Mouse (Mus musculus): Measurements from ENCODE around the gene Vmn1r172. TPM values are rescaled to one million over a fixed set of nuclear protein-coding genes. Genes with fewer than 3 reads are reported as not detected.
"Not testable (repeated sequence)": the region's sequence is repeated elsewhere in the genome, so short reads cannot be mapped to it uniquely, and the experiment has no call there.

The Vmn1r172 gene
- polyA plus RNA-seq (2014; fragmentation: Nextera tagmentation; extraction: Ambion mirVana): not detected in 2 replicates

GRCm38 (mm10) chr7:23658016-23658415 is at the start of gene Vmn1r172:
Gene Vmn1r172 (plus strand): TSS chr7:23658316.
- no peak within 1 kb of the TSS for H3K9ac ChIP-seq (ENCODE audit: low read length)
- H3K4me3 ChIP-seq (ENCODE audit: low read depth, low read length): no peak within 1 kb of the TSS
- 65% methylated on average over 2 of the region's 2 CpGs for WGBS
- DNase-seq (ENCODE audit: low spot score): no peak
- no peak within 1 kb of the TSS for H3K27ac ChIP-seq (replicated peaks; ENCODE audit: low read depth, low read length)
- no peaks in the 10 kb centered on the region for H3K36me3 ChIP-seq (ENCODE audit: control insufficient read depth, insufficient read depth, low read length)
- no peak within 1 kb of the TSS for H3K4me2 ChIP-seq (ENCODE audit: low read depth, severe bottlenecking)
- ATAC-seq (ENCODE audit: insufficient number of reproducible peaks, low FRiP score, low TSS enrichment, low read depth): no peak
- no peaks in the 10 kb centered on the region for H3K27me3 ChIP-seq (ENCODE audit: control insufficient read depth, insufficient read depth, low read length)
- H3K4me1 ChIP-seq (ENCODE audit: control insufficient read depth, insufficient read depth, low read length): no peaks in the 10 kb centered on the region
- H3K9me3 ChIP-seq (ENCODE audit: control insufficient read depth, low read length): no peaks in the 10 kb centered on the region; the same call in 1 of the 2 replicates

- Histone ChIP-seq H3K27ac (replicated peaks; ENCODE audit: low read depth, low read length) (no peak within 1 kb of the TSS), H3K4me2 (ENCODE audit: low read depth, severe bottlenecking) (no peak within 1 kb of the TSS), H3K27me3 (ENCODE audit: control insufficient read depth, insufficient read depth, low read length) (no peaks in the 10 kb centered on the region), H3K36me3 (ENCODE audit: control insufficient read depth, insufficient read depth, low read length) (no peaks in the 10 kb centered on the region), H3K4me1 (ENCODE audit: control insufficient read depth, insufficient read depth, low read length) (no peaks in the 10 kb centered on the region), H3K9me3 (ENCODE audit: control insufficient read depth, low read length) (no peaks in the 10 kb centered on the region; the same call in 1 of the 2 replicates), H3K4me3 (ENCODE audit: low read depth, low read length) (no peak within 1 kb of the TSS), H3K9ac (ENCODE audit: low read length) (no peak within 1 kb of the TSS)
- DNase-seq (ENCODE audit: low spot score) (no peak), ATAC-seq (ENCODE audit: insufficient number of reproducible peaks, low FRiP score, low TSS enrichment, low read depth) (no peak)
Measured at GRCm38 (mm10) chr7:23630422-23630821, 27.7 kb upstream of the Vmn1r172 start, which contains the start of gene Vmn1r171. Gene Vmn1r171 (plus strand): TSS chr7:23630722.

- 77% methylated on average over 1 of the region's 1 CpGs for WGBS
- H3K9ac ChIP-seq (ENCODE audit: low read length); H3K4me1 ChIP-seq (ENCODE audit: control insufficient read depth, insufficient read depth, low read length); H3K36me3 ChIP-seq (ENCODE audit: control insufficient read depth, insufficient read depth, low read length); H3K9me3 ChIP-seq (ENCODE audit: control insufficient read depth, low read length); H3K27me3 ChIP-seq (ENCODE audit: control insufficient read depth, insufficient read depth, low read length); ATAC-seq (ENCODE audit: insufficient number of reproducible peaks, low FRiP score, low TSS enrichment, low read depth); H3K4me3 ChIP-seq (ENCODE audit: low read depth, low read length); H3K4me2 ChIP-seq (ENCODE audit: low read depth, severe bottlenecking); DNase-seq (ENCODE audit: low spot score); H3K27ac ChIP-seq (replicated peaks; ENCODE audit: low read depth, low read length): not testable (repeated sequence)
Measured at GRCm38 (mm10) chr7:23700403-23700802, 42.3 kb downstream of the Vmn1r172 start, which contains the start of gene Vmn1r173. Gene Vmn1r173 (plus strand): TSS chr7:23700703.

Other genes with a start within 250 kb of the Vmn1r172 start
- gene Vmn1r167, start 151.1 kb upstream of the Vmn1r172 start, polyA plus RNA-seq (2014; fragmentation: Nextera tagmentation; extraction: Ambion mirVana): not detected in 2 replicates
- not detected in 2 replicates for gene Vmn1r168, start 118.6 kb upstream of the Vmn1r172 start, polyA plus RNA-seq (2014; fragmentation: Nextera tagmentation; extraction: Ambion mirVana)
- gene Vmn1r169, start 82.8 kb upstream of the Vmn1r172 start, polyA plus RNA-seq (2014; fragmentation: Nextera tagmentation; extraction: Ambion mirVana): not detected in 2 replicates
- not detected in 2 replicates for gene Vmn1r170, start 52.1 kb upstream of the Vmn1r172 start, polyA plus RNA-seq (2014; fragmentation: Nextera tagmentation; extraction: Ambion mirVana)
- gene Vmn1r171, start 27.6 kb upstream of the Vmn1r172 start, polyA plus RNA-seq (2014; fragmentation: Nextera tagmentation; extraction: Ambion mirVana): not detected in 2 replicates
- not detected in 2 replicates for gene Vmn1r173, start 42.4 kb downstream of the Vmn1r172 start, polyA plus RNA-seq (2014; fragmentation: Nextera tagmentation; extraction: Ambion mirVana)
- not detected in 2 replicates for gene Vmn1r174, start 94.0 kb downstream of the Vmn1r172 start, polyA plus RNA-seq (2014; fragmentation: Nextera tagmentation; extraction: Ambion mirVana)
- gene Vmn1r175, start 152.3 kb downstream of the Vmn1r172 start, polyA plus RNA-seq (2014; fragmentation: Nextera tagmentation; extraction: Ambion mirVana): not detected in 2 replicates
- gene Vmn1r176, start 179.1 kb downstream of the Vmn1r172 start, polyA plus RNA-seq (2014; fragmentation: Nextera tagmentation; extraction: Ambion mirVana): not detected in 2 replicates
- not detected in 2 replicates for gene Vmn1r177, start 208.1 kb downstream of the Vmn1r172 start, polyA plus RNA-seq (2014; fragmentation: Nextera tagmentation; extraction: Ambion mirVana)
- gene Vmn1r178, start 233.7 kb downstream of the Vmn1r172 start, polyA plus RNA-seq (2014; fragmentation: Nextera tagmentation; extraction: Ambion mirVana): not detected in 2 replicates